ENCODE assay signal across 21 mouse cellular contexts in the genomic region with DNA sequence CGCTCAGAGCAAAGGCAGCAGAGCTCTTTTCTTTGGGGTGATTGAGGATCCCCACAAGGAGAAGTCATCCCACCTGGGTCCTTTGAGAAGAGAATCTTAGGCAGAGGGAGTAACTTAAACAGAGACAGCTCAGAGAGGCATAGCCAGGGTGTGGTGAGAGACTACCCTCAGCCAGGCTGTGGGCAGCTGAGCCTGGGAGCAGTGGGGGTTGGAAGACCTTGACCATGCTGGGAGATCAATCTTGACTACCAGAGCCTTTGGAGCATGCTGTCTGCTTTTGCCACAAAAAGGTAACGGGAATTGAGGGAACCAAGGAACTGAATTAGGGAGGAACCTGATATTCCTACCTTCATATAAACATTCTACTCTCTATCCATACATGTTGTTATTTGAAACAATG.
"Had no signal": no experiment of that assay in that cellular context is flagged by ENCODE, and none has a peak within 500 bp of the region (broad histone marks: within the 10 kb centered on the region; RNA-seq: fewer than 3 reads in every experiment).

No protein-coding gene starts in this region.

- H3K36me3 ChIP-seq: heart, embryonic 12.5 days; hindbrain, embryonic 10.5 days; hindbrain, embryonic 12.5 days; intestine, embryonic 15.5 days; limb, embryonic 10.5 days; limb, embryonic 12.5 days had no signal

- DNase-seq: gastrocnemius, adult 2 months; gastrocnemius, postnatal 10 days; gastrocnemius, postnatal 25 days; heart, adult 2 months; heart, postnatal 10 days; heart, postnatal 4 days; kidney, adult 18-20 months; kidney, postnatal 10 days; kidney, postnatal 25 days; kidney, postnatal 4 days had no signal

- H3K27ac ChIP-seq: gastrocnemius, adult 2 months; heart, adult 2 months; hindbrain, embryonic 10.5 days; hindbrain, embryonic 12.5 days; hindbrain, embryonic 14.5 days; intestine, embryonic 15.5 days; layer of hippocampus, adult 2 months; left cerebral cortex, adult 2 months; limb, embryonic 10.5 days; limb, embryonic 12.5 days had no signal

- H3K4me2 ChIP-seq: heart, embryonic 12.5 days; hindbrain, embryonic 12.5 days; hindbrain, embryonic 14.5 days; intestine, embryonic 15.5 days; limb, embryonic 12.5 days had no signal

- H3K4me3 ChIP-seq: gastrocnemius, adult 2 months; heart, adult 2 months; heart, embryonic 12.5 days; hindbrain, embryonic 10.5 days; hindbrain, embryonic 12.5 days; intestine, embryonic 15.5 days; layer of hippocampus, adult 2 months; left cerebral cortex, adult 2 months; limb, embryonic 10.5 days; limb, embryonic 12.5 days had no signal

- H3K9me3 ChIP-seq: heart, embryonic 12.5 days; hindbrain, embryonic 10.5 days; hindbrain, embryonic 12.5 days; intestine, embryonic 15.5 days; limb, embryonic 10.5 days; limb, embryonic 12.5 days had no signal

- ATAC-seq: hindbrain, embryonic 16.5 days; inflammation-experienced regulatory T-cells, adult 6 months had no signal

- H3K9ac ChIP-seq: heart, embryonic 12.5 days; hindbrain, embryonic 12.5 days; hindbrain, embryonic 14.5 days; intestine, embryonic 15.5 days; limb, embryonic 12.5 days had no signal

- H3K4me1 ChIP-seq: heart, embryonic 12.5 days; hindbrain, embryonic 10.5 days; hindbrain, embryonic 12.5 days; intestine, embryonic 15.5 days; limb, embryonic 10.5 days; limb, embryonic 12.5 days had no signal

- H3K27me3 ChIP-seq: heart, embryonic 12.5 days; hindbrain, embryonic 12.5 days; intestine, embryonic 15.5 days; limb, embryonic 12.5 days had no signal
